Mouse (Mus musculus): Measurements from ENCODE around the gene Neurl1a. TPM values are rescaled to one million over a fixed set of nuclear protein-coding genes. Genes with fewer than 3 reads are reported as not detected.

The Neurl1a gene
- polyA plus RNA-seq, 1 experiment = 77.8 TPM

- Histone ChIP-seq H3K27ac (ENCODE audit: insufficient read depth, low read length) (no peak overlapping the region), H3K4me3 (replicated peaks; ENCODE audit: insufficient read depth, low read depth, low read length) (no peak overlapping the region), H3K4me1 (ENCODE audit: control insufficient read depth, insufficient read depth, low read length) (peaks cover 29% of the 10 kb centered on the region), H3K27me3 (ENCODE audit: control insufficient read depth, insufficient read depth, low read length) (no peaks in the 10 kb centered on the region)
- WGBS = 33% methylated on average over 21 of the region's 21 CpGs
- no peak for TF ChIP-seq CTCF (IDR thresholded peaks at IDR 0.05; ENCODE audit: borderline replicate concordance, insufficient read depth, low read depth, low read length)
- TF ChIP-seq POLR2A (IDR thresholded peaks at IDR 0.05; ENCODE audit: borderline replicate concordance, insufficient read depth, low read length) = no peak
- peak in 1 of 2 experiments; percentile 56 for DNase-seq
Measured at GRCm38 (mm10) chr19:47267066-47267465, 88.4 kb downstream of the Neurl1a start.

GRCm38 (mm10) chr19:47269729-47270128, 91.1 kb downstream of the Neurl1a start:
- 75% methylated on average over 8 of the region's 8 CpGs for WGBS
- Histone ChIP-seq H3K4me1 (ENCODE audit: control insufficient read depth, insufficient read depth, low read length) (peaks cover 24% of the 10 kb centered on the region), H3K4me3 (replicated peaks; ENCODE audit: insufficient read depth, low read depth, low read length) (no peak overlapping the region), H3K27ac (ENCODE audit: insufficient read depth, low read length) (no peak overlapping the region), H3K27me3 (ENCODE audit: control insufficient read depth, insufficient read depth, low read length) (no peaks in the 10 kb centered on the region)
- TF ChIP-seq CTCF (IDR thresholded peaks at IDR 0.05; ENCODE audit: borderline replicate concordance, insufficient read depth, low read depth, low read length) = peak; percentile 53
- TF ChIP-seq POLR2A (IDR thresholded peaks at IDR 0.05; ENCODE audit: borderline replicate concordance, insufficient read depth, low read length) = no peak
- DNase-seq = peak in 1 of 2 experiments; percentile 34

GRCm38 (mm10) chr19:47270520-47270919, 91.9 kb downstream of the Neurl1a start:
- H3K4me3 ChIP-seq (replicated peaks; ENCODE audit: insufficient read depth, low read depth, low read length) = no peak overlapping the region
- TF ChIP-seq POLR2A (IDR thresholded peaks at IDR 0.05; ENCODE audit: borderline replicate concordance, insufficient read depth, low read length) (no peak), CTCF (IDR thresholded peaks at IDR 0.05; ENCODE audit: borderline replicate concordance, insufficient read depth, low read depth, low read length) (no peak)
- H3K27ac ChIP-seq (ENCODE audit: insufficient read depth, low read length) = no peak overlapping the region
- H3K4me1 ChIP-seq (ENCODE audit: control insufficient read depth, insufficient read depth, low read length) = peaks cover 20% of the 10 kb centered on the region
- no peak for DNase-seq
- WGBS = 86% methylated on average over 9 of the region's 9 CpGs
- no peaks in the 10 kb centered on the region for H3K27me3 ChIP-seq (ENCODE audit: control insufficient read depth, insufficient read depth, low read length)

GRCm38 (mm10) chr19:47276730-47277129, 98.1 kb downstream of the Neurl1a start:
- no peak overlapping the region for H3K27ac ChIP-seq (ENCODE audit: insufficient read depth, low read length)
- no peak for DNase-seq
- no peaks in the 10 kb centered on the region for H3K27me3 ChIP-seq (ENCODE audit: control insufficient read depth, insufficient read depth, low read length)
- H3K4me3 ChIP-seq (replicated peaks; ENCODE audit: insufficient read depth, low read depth, low read length) = no peak overlapping the region
- TF ChIP-seq POLR2A (IDR thresholded peaks at IDR 0.05; ENCODE audit: borderline replicate concordance, insufficient read depth, low read length) = no peak
- TF ChIP-seq CTCF (IDR thresholded peaks at IDR 0.05; ENCODE audit: borderline replicate concordance, insufficient read depth, low read depth, low read length) = no peak
- WGBS = 89% methylated on average over 6 of the region's 6 CpGs
- H3K4me1 ChIP-seq (ENCODE audit: control insufficient read depth, insufficient read depth, low read length) = peaks cover 38% of the 10 kb centered on the region

GRCm38 (mm10) chr19:47279372-47279771, 100.8 kb downstream of the Neurl1a start:
- TF ChIP-seq POLR2A (IDR thresholded peaks at IDR 0.05; ENCODE audit: borderline replicate concordance, insufficient read depth, low read length) (no peak), CTCF (IDR thresholded peaks at IDR 0.05; ENCODE audit: borderline replicate concordance, insufficient read depth, low read depth, low read length) (no peak)
- no peak for DNase-seq
- H3K27ac ChIP-seq (ENCODE audit: insufficient read depth, low read length) = peak overlapping the region; percentile 37; the same call in 1 of the 2 replicates
- no peaks in the 10 kb centered on the region for H3K27me3 ChIP-seq (ENCODE audit: control insufficient read depth, insufficient read depth, low read length)
- 18% methylated on average over 4 of the region's 4 CpGs for WGBS
- no peak overlapping the region for H3K4me3 ChIP-seq (replicated peaks; ENCODE audit: insufficient read depth, low read depth, low read length)
- peaks cover 53% of the 10 kb centered on the region for H3K4me1 ChIP-seq (ENCODE audit: control insufficient read depth, insufficient read depth, low read length)

GRCm38 (mm10) chr19:47279788-47280532, 101.3 kb downstream of the Neurl1a start:
- Histone ChIP-seq H3K27me3 (ENCODE audit: control insufficient read depth, insufficient read depth, low read length) (no peaks in the 10 kb centered on the region), H3K4me1 (ENCODE audit: control insufficient read depth, insufficient read depth, low read length) (peaks cover 53% of the 10 kb centered on the region), H3K4me3 (replicated peaks; ENCODE audit: insufficient read depth, low read depth, low read length) (no peak overlapping the region), H3K27ac (ENCODE audit: insufficient read depth, low read length) (peak overlapping the region; percentile 37; the same call in 1 of the 2 replicates)
- peak; percentile 97 for DNase-seq
- TF ChIP-seq POLR2A (IDR thresholded peaks at IDR 0.05; ENCODE audit: borderline replicate concordance, insufficient read depth, low read length) (no peak), CTCF (IDR thresholded peaks at IDR 0.05; ENCODE audit: borderline replicate concordance, insufficient read depth, low read depth, low read length) (no peak)
- WGBS = 16% methylated on average over 15 of the region's 15 CpGs

- H3K27ac ChIP-seq (ENCODE audit: insufficient read depth, low read length) = no peak overlapping the region
- peak in 1 of 2 experiments; percentile 34 for DNase-seq
- 59% methylated on average over 9 of the region's 9 CpGs for WGBS
- H3K4me3 ChIP-seq (replicated peaks; ENCODE audit: insufficient read depth, low read depth, low read length) = no peak overlapping the region
- peaks cover 53% of the 10 kb centered on the region for H3K4me1 ChIP-seq (ENCODE audit: control insufficient read depth, insufficient read depth, low read length)
- TF ChIP-seq POLR2A (IDR thresholded peaks at IDR 0.05; ENCODE audit: borderline replicate concordance, insufficient read depth, low read length) (no peak), CTCF (IDR thresholded peaks at IDR 0.05; ENCODE audit: borderline replicate concordance, insufficient read depth, low read depth, low read length) (no peak)
- no peaks in the 10 kb centered on the region for H3K27me3 ChIP-seq (ENCODE audit: control insufficient read depth, insufficient read depth, low read length)
Measured at GRCm38 (mm10) chr19:47280894-47281293, 102.3 kb downstream of the Neurl1a start.

GRCm38 (mm10) chr19:47282050-47282454, 103.4 kb downstream of the Neurl1a start:
- TF ChIP-seq CTCF (IDR thresholded peaks at IDR 0.05; ENCODE audit: borderline replicate concordance, insufficient read depth, low read depth, low read length) (no peak), POLR2A (IDR thresholded peaks at IDR 0.05; ENCODE audit: borderline replicate concordance, insufficient read depth, low read length) (no peak)
- H3K27ac ChIP-seq (ENCODE audit: insufficient read depth, low read length) = no peak overlapping the region
- DNase-seq = no peak
- H3K27me3 ChIP-seq (ENCODE audit: control insufficient read depth, insufficient read depth, low read length) = no peaks in the 10 kb centered on the region
- no peak overlapping the region for H3K4me3 ChIP-seq (replicated peaks; ENCODE audit: insufficient read depth, low read depth, low read length)
- peaks cover 53% of the 10 kb centered on the region for H3K4me1 ChIP-seq (ENCODE audit: control insufficient read depth, insufficient read depth, low read length)
- WGBS = 80% methylated on average over 6 of the region's 6 CpGs
